Mouse (Mus musculus) embryonic facial prominence, embryonic 15.5 days (tissue): ENCODE measurements around the gene Selenbp1. TPM values are rescaled to one million over a fixed set of nuclear protein-coding genes. Genes with fewer than 3 reads are reported as not detected.
"Not testable (repeated sequence)": the region's sequence is repeated elsewhere in the genome, so short reads cannot be mapped to it uniquely, and the experiment has no call there.

ENCODE experiments used
- ATAC-seq: fragments of 200-750 bp; cut with Nextera tagmentation; 2 replicates; pipeline ENCODE4 v1.8.0; 2017; ENCODE audit warnings: low read depth, moderate TSS enrichment; ENCODE audit not compliant: insufficient number of reproducible peaks, low FRiP score, low TSS enrichment
- H3K27ac ChIP-seq: fragments of 300-500 bp; sonication (generic); replicated peaks from 2 replicates; pipeline ENCODE4 v1.5.1; 2015; ENCODE audit warnings: mild to moderate bottlenecking, inconsistent platforms
- H3K27me3 ChIP-seq: fragments of 300-500 bp; sonication (generic); 2 replicates; pipeline ENCODE4 v1.6.1; 2015; ENCODE audit warnings: inconsistent platforms
- H3K36me3 ChIP-seq: fragments of 300-500 bp; sonication (generic); 2 replicates; pipeline ENCODE4 v1.6.1; 2015; ENCODE audit warnings: mild to moderate bottlenecking, inconsistent platforms
- H3K4me1 ChIP-seq: fragments of 300-500 bp; sonication (generic); 2 replicates; pipeline ENCODE4 v1.6.1; 2015; ENCODE audit warnings: inconsistent platforms
- H3K4me2 ChIP-seq: fragments of 300-500 bp; sonication (generic); replicated peaks from 2 replicates; pipeline ENCODE4 v1.6.1; 2015; ENCODE audit warnings: mild to moderate bottlenecking, inconsistent platforms
- H3K4me3 ChIP-seq: fragments of 300-500 bp; sonication (generic); replicated peaks from 2 replicates; pipeline ENCODE4 v1.5.1; 2015; ENCODE audit warnings: mild to moderate bottlenecking, inconsistent platforms
- H3K9ac ChIP-seq: fragments of 300-500 bp; sonication (generic); 2 replicates; pipeline ENCODE4 v1.6.1; 2015; ENCODE audit warnings: inconsistent platforms
- H3K9me3 ChIP-seq: fragments of 300-500 bp; sonication (generic); replicated peaks from 2 replicates; pipeline ENCODE4 v1.6.1; 2016; ENCODE audit warnings: inconsistent platforms
- WGBS: fragments of 180-500 bp; shearing (Covaris S2); methylation state at CpG from one replicate; pipeline ENCODE4 v1.1.7; 2015; 5-methylcytosine and 5-hydroxymethylcytosine counted together
- polyA plus RNA-seq: library from polyadenylated mRNA; unstranded; fragments of >200 nt; fragmentation: Nextera tagmentation; extraction: Ambion mirVana; gene quantifications from 2 replicates; pipeline ENCODE4 v1.2.1, GENCODE M21; 2015

Selenbp1 gene
- 51.5 and 61.5 TPM in 2 replicates for polyA plus RNA-seq

DNA sequence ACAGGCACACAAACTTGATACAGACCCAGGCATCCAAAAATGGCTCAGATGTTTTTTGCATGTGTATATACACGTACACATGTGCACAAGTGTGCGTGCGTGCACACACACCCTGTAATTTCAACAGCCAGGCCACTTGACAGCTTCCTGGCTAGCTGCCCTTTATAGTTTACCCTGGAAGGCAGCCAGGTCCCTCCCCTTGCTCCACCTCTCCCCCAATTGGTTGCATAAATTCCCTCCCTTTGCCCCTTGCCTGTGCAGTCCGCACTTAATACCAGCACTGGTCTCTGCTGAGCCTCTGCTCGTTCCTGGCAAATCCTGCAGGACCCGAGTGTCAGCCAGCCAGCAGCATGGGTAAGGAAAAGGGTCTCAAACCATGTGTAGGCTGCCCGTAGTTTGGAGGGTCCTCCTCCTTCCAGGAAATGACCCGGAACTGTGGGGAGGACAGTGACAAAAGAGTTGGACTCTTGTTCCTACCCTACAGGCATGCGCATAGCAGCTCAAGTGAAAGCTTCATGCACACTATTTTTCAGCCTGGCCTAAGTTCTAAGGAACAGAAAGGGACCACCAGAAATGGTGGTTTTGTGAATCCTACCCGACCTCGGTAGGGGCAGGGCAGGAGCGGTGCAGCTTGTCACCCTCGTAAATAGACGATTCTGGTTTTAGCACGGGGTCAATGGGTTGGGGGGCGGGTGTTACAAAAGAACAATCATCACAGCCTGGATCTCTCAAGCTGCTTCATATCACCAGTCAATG is at the start of gene Selenbp1:
Gene Selenbp1 (plus strand): TSS at position 248 of the 756 bp plus-strand sequence.
- WGBS = 23% methylated on average over 16 of the region's 16 CpGs
- Histone ChIP-seq H3K36me3 (no peaks in the 10 kb centered on the region), H3K4me2 (peak within 1 kb of the TSS; percentile 49), H3K9me3 (no peaks in the 10 kb centered on the region), H3K27ac (peak within 1 kb of the TSS; percentile 85), H3K27me3 (no peaks in the 10 kb centered on the region), H3K4me3 (peak within 1 kb of the TSS; percentile 37), H3K9ac (no peak within 1 kb of the TSS), H3K4me1 (peaks cover 11% of the 10 kb centered on the region)
- peak; percentile 78 for ATAC-seq

DNA sequence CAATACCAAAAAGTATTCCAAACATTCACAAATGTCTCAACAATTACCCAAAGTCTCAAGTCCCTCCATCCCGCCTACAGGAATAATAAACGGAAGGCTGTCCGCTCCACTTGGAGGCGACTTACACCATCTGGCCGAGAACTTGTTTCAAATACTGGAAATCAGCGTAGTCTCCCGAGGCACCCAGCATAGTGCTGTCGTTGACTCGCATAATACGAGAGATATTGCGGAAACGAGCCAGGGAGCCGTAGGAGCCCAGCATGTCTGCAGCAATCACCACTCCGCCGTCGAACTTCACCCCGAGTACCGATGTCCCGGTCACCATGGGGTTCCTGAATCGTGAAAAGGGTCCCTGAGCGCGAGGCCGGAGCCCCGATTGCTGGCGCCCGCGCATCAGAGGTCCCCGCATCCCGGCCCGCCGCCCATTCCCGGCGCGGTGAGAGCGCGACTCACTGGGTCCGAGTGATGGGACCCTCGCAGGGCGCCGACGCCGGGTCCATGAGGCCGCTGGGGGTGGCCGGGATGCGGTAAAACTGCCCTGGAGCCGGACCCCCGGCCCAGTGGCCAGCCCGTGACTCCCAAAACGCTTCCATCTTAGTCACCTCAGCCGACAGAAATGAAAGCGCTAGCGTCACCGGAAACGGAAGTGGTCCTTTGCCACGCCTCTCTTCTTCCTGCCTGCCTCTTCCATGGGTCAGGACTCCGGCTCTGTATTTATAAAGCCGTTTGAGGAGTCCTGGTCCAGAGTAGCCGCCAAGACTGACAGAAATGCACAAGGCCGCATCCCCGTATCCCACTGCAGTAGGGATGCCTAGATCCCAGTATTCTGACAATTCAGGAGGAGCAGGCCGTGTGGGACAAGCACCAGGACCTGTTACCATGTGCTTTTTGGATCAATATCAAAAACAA is 46.3 kb upstream of the Selenbp1 start, which contains the start of gene Psmb4:
Gene Psmb4 (minus strand): TSS at position 646 of the 909 bp plus-strand sequence.
- peak; percentile 79 for ATAC-seq
- no peaks in the 10 kb centered on the region for H3K27me3 ChIP-seq
- H3K9ac ChIP-seq = peak within 1 kb of the TSS; percentile 90
- WGBS = under 1% methylated on average over 61 of the region's 61 CpGs
- peaks cover 18% of the 10 kb centered on the region for H3K4me1 ChIP-seq
- no peaks in the 10 kb centered on the region for H3K9me3 ChIP-seq
- peak within 1 kb of the TSS; percentile 71 for H3K4me2 ChIP-seq
- H3K4me3 ChIP-seq = peak within 1 kb of the TSS; percentile 98
- peak within 1 kb of the TSS; percentile 84 for H3K27ac ChIP-seq
- peaks cover 39% of the 10 kb centered on the region for H3K36me3 ChIP-seq

DNA sequence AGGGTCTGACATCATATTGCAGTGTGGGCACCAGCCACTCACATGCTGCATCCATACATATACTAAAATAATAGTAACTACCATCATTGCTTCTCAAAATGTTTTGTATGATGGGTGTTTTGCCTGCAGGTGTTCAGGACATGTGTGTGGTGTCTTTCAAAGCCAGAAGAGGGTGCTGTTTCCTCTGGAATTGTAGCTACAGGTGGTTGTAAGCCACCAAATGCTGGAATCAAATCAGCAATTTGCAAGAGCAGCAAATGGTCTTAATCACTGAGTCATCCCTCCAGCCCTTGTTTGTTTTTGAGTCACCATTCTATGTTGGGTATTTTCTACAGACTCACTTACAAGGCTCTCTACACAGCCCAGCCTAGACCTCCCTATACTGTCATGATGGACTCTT is 44.3 kb upstream of the Selenbp1 start:
- Histone ChIP-seq H3K4me3 (no peak overlapping the region), H3K4me1 (peaks cover 18% of the 10 kb centered on the region)
- ATAC-seq = no peak

DNA sequence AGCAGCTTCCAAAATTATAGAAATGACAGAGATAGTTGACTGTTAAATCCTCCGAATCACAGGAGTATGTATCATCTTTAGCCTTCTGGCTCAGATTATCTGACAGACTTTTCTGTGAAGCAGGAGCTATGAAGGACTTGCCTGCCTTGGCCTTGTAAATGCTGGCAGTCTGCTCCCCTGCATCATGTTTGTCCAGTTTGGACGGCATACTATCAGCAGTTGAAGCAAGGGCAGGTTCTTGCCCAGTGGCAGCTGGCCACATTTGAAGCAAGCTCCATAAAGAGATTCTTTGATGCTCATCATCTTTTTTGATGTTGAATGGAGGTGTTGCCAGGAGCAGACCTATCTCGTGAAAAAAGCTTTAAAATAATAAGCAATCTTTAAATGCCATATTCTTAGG is 38.8 kb upstream of the Selenbp1 start:
- H3K4me3 ChIP-seq = no peak overlapping the region
- WGBS = 59% methylated on average over 3 of the region's 3 CpGs
- H3K9ac ChIP-seq = no peak overlapping the region
- no peaks in the 10 kb centered on the region for H3K4me1 ChIP-seq
- H3K9me3 ChIP-seq = no peaks in the 10 kb centered on the region
- H3K36me3 ChIP-seq = no peaks in the 10 kb centered on the region
- H3K4me2 ChIP-seq = no peak overlapping the region
- no peak overlapping the region for H3K27ac ChIP-seq
- no peak for ATAC-seq
- H3K27me3 ChIP-seq = 0 out of 2 replicates have a peak, but pooled peaks cover 2% of the 10 kb centered on the region

More for the DNA sequence above, 44.3 kb upstream of the Selenbp1 start:
- Histone ChIP-seq H3K9me3 (no peaks in the 10 kb centered on the region), H3K36me3 (peaks cover 20% of the 10 kb centered on the region), H3K4me2 (no peak overlapping the region), H3K27me3 (no peaks in the 10 kb centered on the region), H3K9ac (no peak overlapping the region), H3K27ac (no peak overlapping the region)

DNA sequence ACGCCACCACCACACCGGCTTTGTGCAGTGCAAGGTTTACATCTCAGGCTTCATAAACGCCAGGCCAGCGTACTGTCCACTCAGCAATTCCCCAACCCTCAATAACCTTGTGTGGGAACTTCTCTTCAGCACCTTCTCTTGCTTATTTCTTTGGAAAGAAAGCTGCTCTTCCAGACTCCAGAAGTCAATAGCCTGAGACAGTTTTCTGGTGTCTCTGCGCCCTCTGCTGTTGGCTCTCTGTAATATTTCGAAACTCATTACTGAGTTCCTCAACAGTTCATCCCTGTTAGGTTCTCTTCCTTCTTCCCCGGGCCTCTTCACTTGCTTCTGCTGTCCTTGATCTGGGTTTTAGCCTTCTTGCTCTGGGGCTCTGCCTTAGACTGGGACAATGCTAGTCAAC is 30.1 kb upstream of the Selenbp1 start:
- H3K27ac ChIP-seq = no peak overlapping the region
- no peaks in the 10 kb centered on the region for H3K9me3 ChIP-seq
- H3K4me2 ChIP-seq = no peak overlapping the region
- H3K4me3 ChIP-seq = no peak overlapping the region
- 20% methylated on average over 7 of the region's 7 CpGs for WGBS
- H3K27me3 ChIP-seq = no peaks in the 10 kb centered on the region
- H3K4me1 ChIP-seq = no peaks in the 10 kb centered on the region
- no peak for ATAC-seq
- H3K9ac ChIP-seq = no peak overlapping the region
- H3K36me3 ChIP-seq = no peaks in the 10 kb centered on the region

DNA sequence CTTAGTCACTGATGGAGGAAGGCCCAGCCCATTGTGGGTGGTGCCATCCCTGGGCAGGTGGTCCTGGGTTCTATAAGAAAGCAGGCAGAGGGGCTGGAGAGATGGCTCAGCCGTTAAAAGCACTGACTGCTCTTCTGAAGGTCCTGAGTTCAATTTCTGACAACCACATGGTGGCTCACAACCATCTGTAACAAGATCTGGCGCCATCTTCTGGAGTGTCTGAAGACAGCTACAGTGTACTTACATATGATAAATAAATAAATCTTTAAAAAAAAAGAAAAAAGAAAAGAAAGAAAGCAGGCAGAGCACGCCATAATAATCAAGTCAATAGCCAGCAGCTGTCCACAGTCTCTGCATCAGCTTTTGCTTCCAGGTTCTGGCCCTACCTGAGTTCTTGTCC is 28.1 kb upstream of the Selenbp1 start:
- WGBS = 56% methylated on average over 3 of the region's 3 CpGs
- H3K36me3 ChIP-seq, H3K9ac ChIP-seq, H3K4me2 ChIP-seq, H3K27ac ChIP-seq, ATAC-seq, H3K4me1 ChIP-seq, H3K4me3 ChIP-seq, H3K27me3 ChIP-seq, H3K9me3 ChIP-seq: not testable (repeated sequence)

DNA sequence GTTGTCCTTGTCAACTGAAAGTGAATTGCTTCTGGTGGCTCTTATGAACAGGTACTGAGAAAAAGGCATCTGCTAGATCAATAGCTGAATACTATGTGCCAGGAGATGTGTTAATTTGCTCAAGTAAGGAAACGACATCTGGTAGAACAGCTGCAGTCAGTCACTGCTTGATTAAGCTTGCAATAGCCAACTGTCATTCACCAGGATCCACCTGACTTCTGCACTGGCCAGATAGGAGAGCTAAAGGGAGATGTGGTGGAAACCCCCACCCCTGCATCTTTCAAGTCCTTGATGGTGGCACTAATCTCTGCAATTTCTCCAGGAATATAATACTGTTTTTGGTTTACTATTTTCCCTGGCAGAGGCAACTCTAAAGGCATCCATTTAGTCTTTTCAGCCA is 26.4 kb upstream of the Selenbp1 start:
- no peaks in the 10 kb centered on the region for H3K36me3 ChIP-seq
- no peaks in the 10 kb centered on the region for H3K4me1 ChIP-seq
- no peak overlapping the region for H3K4me2 ChIP-seq
- ATAC-seq = no peak
- H3K27me3 ChIP-seq = no peaks in the 10 kb centered on the region
- H3K9ac ChIP-seq = no peak overlapping the region
- no peak overlapping the region for H3K4me3 ChIP-seq
- 52% methylated on average over 1 of the region's 1 CpGs for WGBS
- H3K27ac ChIP-seq = no peak overlapping the region
- H3K9me3 ChIP-seq = no peaks in the 10 kb centered on the region

DNA sequence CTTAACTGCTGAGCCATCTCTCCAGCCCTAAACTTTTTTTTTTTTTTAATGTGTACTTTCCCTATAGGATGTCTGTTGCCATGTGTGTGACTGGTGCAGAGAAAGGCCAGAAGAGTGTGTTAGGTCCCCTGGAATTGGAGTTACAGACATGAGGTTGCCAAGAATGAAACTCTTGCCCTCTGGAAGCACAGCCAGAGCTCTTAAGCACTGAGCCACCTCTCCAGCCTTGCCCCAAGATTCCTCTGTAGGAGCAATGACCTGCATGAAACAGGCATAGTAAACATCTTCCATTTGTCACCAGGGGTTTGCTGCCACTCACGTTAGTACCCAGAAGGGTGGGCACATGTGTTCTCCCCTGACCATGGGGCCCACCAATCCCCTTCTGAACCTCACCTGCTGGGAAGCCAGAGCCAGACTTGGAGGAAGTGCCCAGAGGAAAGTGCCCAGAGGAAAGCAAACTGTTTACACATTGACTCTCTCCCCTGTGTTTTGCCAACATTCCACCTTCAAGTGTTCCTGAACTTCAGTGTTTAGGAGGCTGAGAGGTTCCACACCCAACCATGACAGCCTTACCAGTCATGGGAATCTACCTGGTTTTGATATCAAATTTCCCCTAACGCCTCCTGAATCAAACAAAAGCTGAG is 21.7 kb upstream of the Selenbp1 start:
- Histone ChIP-seq H3K4me3 (no peak overlapping the region), H3K27ac (no peak overlapping the region)

DNA sequence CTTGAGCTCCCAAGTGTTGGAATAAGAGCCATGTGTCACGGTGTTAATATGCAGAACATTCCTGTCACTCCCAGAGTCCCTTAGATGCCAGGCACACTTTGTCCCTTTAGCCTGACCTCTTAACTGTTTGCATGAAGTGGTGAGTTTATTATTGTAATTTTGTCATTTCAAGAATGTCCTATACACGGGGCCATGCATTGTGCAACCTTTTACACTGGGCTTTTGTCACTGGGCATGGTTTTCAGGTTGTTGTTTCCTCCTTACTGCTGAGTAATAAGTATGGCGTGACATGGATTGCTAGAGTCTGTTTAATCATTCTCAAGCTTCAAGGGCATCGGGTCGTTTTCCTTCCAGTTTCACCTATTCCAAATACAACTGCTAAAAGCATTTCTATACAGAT is 19.1 kb upstream of the Selenbp1 start:
- 55% methylated on average over 5 of the region's 5 CpGs for WGBS
- ATAC-seq = no peak
- no peaks in the 10 kb centered on the region for H3K9me3 ChIP-seq
- no peak overlapping the region for H3K4me2 ChIP-seq
- no peaks in the 10 kb centered on the region for H3K27me3 ChIP-seq
- no peaks in the 10 kb centered on the region for H3K36me3 ChIP-seq
- H3K4me3 ChIP-seq = no peak overlapping the region
- no peak overlapping the region for H3K9ac ChIP-seq
- 0 out of 2 replicates have a peak, but pooled peaks cover 12% of the 10 kb centered on the region for H3K4me1 ChIP-seq
- H3K27ac ChIP-seq = no peak overlapping the region

More for the DNA sequence above, 21.7 kb upstream of the Selenbp1 start:
- Histone ChIP-seq H3K4me1 (0 out of 2 replicates have a peak, but pooled peaks cover 4% of the 10 kb centered on the region), H3K27me3 (no peaks in the 10 kb centered on the region), H3K4me2 (no peak overlapping the region), H3K9ac (no peak overlapping the region), H3K9me3 (no peaks in the 10 kb centered on the region), H3K36me3 (no peaks in the 10 kb centered on the region)
- WGBS = 55% methylated on average over 2 of the region's 2 CpGs
- ATAC-seq = no peak

DNA sequence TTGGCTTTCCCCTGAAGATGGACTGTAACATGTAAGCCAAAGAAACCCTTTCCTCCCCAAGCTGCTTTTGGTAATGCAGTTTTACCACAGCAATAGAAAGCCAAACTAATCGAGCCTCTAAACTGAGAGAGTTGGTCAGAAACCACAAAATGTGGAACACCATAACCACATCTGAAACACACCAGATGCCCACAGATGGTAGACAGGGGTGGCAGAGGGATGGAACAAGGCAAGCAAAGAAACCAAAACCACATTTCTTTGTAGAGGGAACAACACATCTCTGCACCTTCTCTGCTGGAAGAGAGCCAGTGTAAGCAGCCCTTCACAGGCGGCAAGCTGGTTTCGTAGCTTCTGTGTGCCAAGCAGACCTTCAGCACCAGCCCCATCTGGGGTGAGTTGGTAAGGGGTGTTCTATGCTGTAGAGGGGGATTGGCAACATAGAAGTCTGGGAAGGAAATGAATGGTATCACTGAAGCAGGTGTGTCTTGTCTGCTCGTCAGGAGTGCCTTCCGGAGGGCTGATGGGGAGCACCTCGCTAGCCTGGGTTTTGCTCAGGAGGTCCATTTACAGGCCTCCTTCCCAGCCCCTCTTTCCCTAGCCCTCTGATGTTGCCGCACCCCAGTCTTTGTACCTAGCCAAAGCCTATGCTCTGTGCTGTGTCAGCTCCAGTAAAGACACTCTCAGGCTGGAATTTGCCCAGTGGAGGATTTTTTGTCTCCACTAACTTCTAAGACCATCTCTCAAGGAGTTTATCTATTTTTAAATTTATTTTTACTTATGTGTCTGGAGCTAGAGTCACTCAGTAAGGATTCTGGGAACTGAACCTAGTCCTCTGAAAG is 16.7 kb upstream of the Selenbp1 start:
- Histone ChIP-seq H3K27me3 (no peaks in the 10 kb centered on the region), H3K9me3 (no peaks in the 10 kb centered on the region), H3K27ac (no peak overlapping the region), H3K4me3 (no peak overlapping the region), H3K4me2 (no peak overlapping the region), H3K9ac (no peak overlapping the region), H3K36me3 (no peaks in the 10 kb centered on the region), H3K4me1 (0 out of 2 replicates have a peak, but pooled peaks cover 12% of the 10 kb centered on the region)
- WGBS = 50% methylated on average over 7 of the region's 7 CpGs
- ATAC-seq = peak; percentile 57; the same call in 1 of the 2 replicates
